Mouse (Mus musculus) megakaryocyte, embryonic 14.5 days (primary cell): ENCODE results near the gene Nacc1.

Experiments used
- FLI1 ChIP-seq: IDR thresholded peaks from 2 replicates; pipeline ENCODE4 v1.6.1; 2012; ENCODE audit warnings: low read length, inconsistent platforms, mixed read lengths
- GATA1 ChIP-seq: IDR thresholded peaks from 3 replicates; pipeline ENCODE4 v1.6.1; 2012; ENCODE audit warnings: mixed read lengths, low read length, inconsistent platforms, borderline replicate concordance

GRCm38 (mm10) chr8:84704356-84704755 lies 16.7 kb upstream of the Nacc1 start:
- TF ChIP-seq FLI1 (no peak), GATA1 (no peak)
